14 mouse cellular contexts compared by ENCODE assay signal in the genomic region with DNA sequence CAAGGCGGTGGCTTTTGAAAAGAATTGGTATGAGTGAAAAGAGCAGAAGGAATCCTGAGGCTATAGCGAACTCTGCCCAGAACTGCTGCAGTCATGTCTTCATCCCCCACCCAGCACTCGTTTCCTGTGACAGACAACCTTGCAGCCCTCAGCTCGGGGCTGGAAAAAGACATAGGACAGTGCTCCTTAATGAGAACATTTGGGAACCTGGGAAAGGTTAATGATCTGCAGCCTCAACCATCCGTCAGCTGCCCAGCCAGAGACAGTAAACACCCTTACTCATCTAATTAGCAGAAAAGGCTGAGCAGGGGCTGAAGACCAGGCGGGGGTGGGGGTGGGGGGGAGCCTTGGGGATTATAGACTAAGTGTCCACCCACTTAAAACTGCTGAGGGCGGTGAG.
"Had no signal": no experiment of that assay in that cellular context is flagged by ENCODE, and none has a peak within 500 bp of the region (broad histone marks: within the 10 kb centered on the region; RNA-seq: fewer than 3 reads in every experiment).

No protein-coding gene starts in this region.

- H3K9ac ChIP-seq: intestine, embryonic 15.5 days; liver, embryonic 15.5 days; neural tube, embryonic 13.5 days had no signal

- H3K4me3 ChIP-seq: intestine, embryonic 15.5 days; left cerebral cortex, adult 2 months; limb, embryonic 10.5 days; liver, embryonic 15.5 days; neural tube, embryonic 13.5 days had no signal

- H3K9me3 ChIP-seq: intestine, embryonic 15.5 days; limb, embryonic 10.5 days; liver, embryonic 15.5 days; neural tube, embryonic 13.5 days had no signal

- H3K27me3 ChIP-seq: intestine, embryonic 15.5 days; liver, embryonic 15.5 days; neural tube, embryonic 13.5 days had no signal

- H3K27ac ChIP-seq: intestine, embryonic 15.5 days; left cerebral cortex, adult 2 months; limb, embryonic 10.5 days; liver, embryonic 15.5 days; neural tube, embryonic 13.5 days had no signal

- DNase-seq: kidney, adult 8-10 months; lung, adult 2 months; lung, postnatal 36 days; right cerebral cortex, adult 18-20 months; right cerebral cortex, postnatal 25 days; thymus, postnatal 36 days had no signal

- H3K4me2 ChIP-seq: intestine, embryonic 15.5 days; liver, embryonic 11.5 days; liver, embryonic 15.5 days; midbrain, embryonic 11.5 days; neural tube, embryonic 13.5 days had no signal

- ATAC-seq: intestine, embryonic 15.5 days; lung, postnatal 0 days had no signal

- H3K36me3 ChIP-seq: intestine, embryonic 15.5 days; limb, embryonic 10.5 days; liver, embryonic 15.5 days; neural tube, embryonic 13.5 days had no signal

- H3K4me1 ChIP-seq: intestine, embryonic 15.5 days; liver, embryonic 15.5 days; neural tube, embryonic 13.5 days had no signal
